Mouse (Mus musculus): ENCODE measurements around the gene Smpd1. TPM values are rescaled to one million over a fixed set of nuclear protein-coding genes. Genes with fewer than 3 reads are reported as not detected.

Gene Smpd1
- total and polyA plus RNA-seq, 3 experiments = 22.2 to 98.7 (median 32.3) TPM

GRCm38 (mm10) chr7:105602860-105603623 is 48.9 kb downstream of the Smpd1 start (continued):
- TF ChIP-seq CHD1 (IDR thresholded peaks at IDR 0.05; ENCODE audit: low read depth, low read length) (no peak), BHLHE40 (IDR thresholded peaks at IDR 0.05; ENCODE audit: borderline replicate concordance, low read depth, low read length) (no peak), GATA1 (IDR thresholded peaks at IDR 0.05; ENCODE audit: low read depth, low read length) (no peak), MAZ (IDR thresholded peaks at IDR 0.05; ENCODE audit: low read depth, low read length) (no peak), MXI1 (IDR thresholded peaks at IDR 0.05; ENCODE audit: low read depth, low read length) (no peak), GABPA (IDR thresholded peaks at IDR 0.05; ENCODE audit: low read depth, low read length) (no peak)

Other genes starting within 250 kb of the Smpd1 start
- gene Olfr689, start 243.2 kb upstream of the Smpd1 start, total RNA-seq (2012; rRNA removed) = not detected in 2 replicates
- gene Olfr689, start 243.2 kb upstream of the Smpd1 start, polyA plus RNA-seq (2012; ENCODE audit: insufficient read depth in 1 of 2, insufficient read length in 2 of 2, low read depth in 1 of 2, low replicate concordance in 2 of 2, missing spikeins in 1 of 2) = not detected
- not detected in 2 replicates for gene Olfr690, start 220.3 kb upstream of the Smpd1 start, total RNA-seq (2012; rRNA removed)
- gene Olfr690, start 220.3 kb upstream of the Smpd1 start, polyA plus RNA-seq (2012; ENCODE audit: insufficient read depth in 1 of 2, insufficient read length in 2 of 2, low read depth in 1 of 2, low replicate concordance in 2 of 2, missing spikeins in 1 of 2) = not detected
- not detected in 2 replicates for gene Olfr691, start 212.1 kb upstream of the Smpd1 start, total RNA-seq (2012; rRNA removed)
- gene Olfr691, start 212.1 kb upstream of the Smpd1 start, polyA plus RNA-seq (2012; ENCODE audit: insufficient read depth in 1 of 2, insufficient read length in 2 of 2, low read depth in 1 of 2, low replicate concordance in 2 of 2, missing spikeins in 1 of 2) = not detected
- not detected in 2 replicates for gene Olfr692, start 186.1 kb upstream of the Smpd1 start, total RNA-seq (2012; rRNA removed)
- gene Olfr692, start 186.1 kb upstream of the Smpd1 start, polyA plus RNA-seq (2012; ENCODE audit: insufficient read depth in 1 of 2, insufficient read length in 2 of 2, low read depth in 1 of 2, low replicate concordance in 2 of 2, missing spikeins in 1 of 2) = not detected
- gene Gm5901, start 179.3 kb upstream of the Smpd1 start, total RNA-seq (2012; rRNA removed) = 0.31 TPM in 1 of 2 replicates, not detected in the other
- gene Gm5901, start 179.3 kb upstream of the Smpd1 start, polyA plus RNA-seq (2012; ENCODE audit: insufficient read depth in 1 of 2, insufficient read length in 2 of 2, low read depth in 1 of 2, low replicate concordance in 2 of 2, missing spikeins in 1 of 2) = 1 to 10 TPM in 1 of 2 experiments, not detected in 1; 1.7 TPM
- 6.2 and 7.8 TPM in 2 replicates for gene Fam160a2, start 154.3 kb upstream of the Smpd1 start, total RNA-seq (2012; rRNA removed)
- 10 to 100 TPM in 1 of 2 experiments, not detected in 1; 17.7 TPM for gene Fam160a2, start 154.3 kb upstream of the Smpd1 start, polyA plus RNA-seq (2012; ENCODE audit: insufficient read depth in 1 of 2, insufficient read length in 2 of 2, low read depth in 1 of 2, low replicate concordance in 2 of 2, missing spikeins in 1 of 2)
- gene Cnga4, start 149.8 kb upstream of the Smpd1 start, total RNA-seq (2012; rRNA removed) = not detected in 2 replicates
- not detected for gene Cnga4, start 149.8 kb upstream of the Smpd1 start, polyA plus RNA-seq (2012; ENCODE audit: insufficient read depth in 1 of 2, insufficient read length in 2 of 2, low read depth in 1 of 2, low replicate concordance in 2 of 2, missing spikeins in 1 of 2)
- gene Cckbr, start 128.6 kb upstream of the Smpd1 start, total RNA-seq (2012; rRNA removed) = not detected in 2 replicates
- gene Cckbr, start 128.6 kb upstream of the Smpd1 start, polyA plus RNA-seq (2012; ENCODE audit: insufficient read depth in 1 of 2, insufficient read length in 2 of 2, low read depth in 1 of 2, low replicate concordance in 2 of 2, missing spikeins in 1 of 2) = not detected
- not detected in 2 replicates for gene Cavin3, start 72.1 kb upstream of the Smpd1 start, total RNA-seq (2012; rRNA removed)
- not detected for gene Cavin3, start 72.1 kb upstream of the Smpd1 start, polyA plus RNA-seq (2012; ENCODE audit: insufficient read depth in 1 of 2, insufficient read length in 2 of 2, low read depth in 1 of 2, low replicate concordance in 2 of 2, missing spikeins in 1 of 2)
- not detected in 2 replicates for gene Apbb1, start 27.3 kb downstream of the Smpd1 start, total RNA-seq (2012; rRNA removed)
- gene Apbb1, start 27.3 kb downstream of the Smpd1 start, polyA plus RNA-seq (2012; ENCODE audit: insufficient read depth in 1 of 2, insufficient read length in 2 of 2, low read depth in 1 of 2, low replicate concordance in 2 of 2, missing spikeins in 1 of 2) = under 1 TPM in 1 of 2 experiments, not detected in 1; 0.13 TPM
- gene Hpx, start 45.8 kb downstream of the Smpd1 start, total RNA-seq (2012; rRNA removed) = not detected in 2 replicates
- gene Hpx, start 45.8 kb downstream of the Smpd1 start, polyA plus RNA-seq (2012; ENCODE audit: insufficient read depth in 1 of 2, insufficient read length in 2 of 2, low read depth in 1 of 2, low replicate concordance in 2 of 2, missing spikeins in 1 of 2) = under 1 TPM in 1 of 2 experiments, not detected in 1; 0.14 TPM
- 7.0 and 7.5 TPM in 2 replicates for gene Trim3, start 79.2 kb downstream of the Smpd1 start, total RNA-seq (2012; rRNA removed)
- gene Trim3, start 79.2 kb downstream of the Smpd1 start, polyA plus RNA-seq (2012; ENCODE audit: insufficient read depth in 1 of 2, insufficient read length in 2 of 2, low read depth in 1 of 2, low replicate concordance in 2 of 2, missing spikeins in 1 of 2) = 10 to 100 TPM in 1 of 2 experiments, not detected in 1; 15.4 TPM
- 103 and 107 TPM in 2 replicates for gene Timm10b, start 85.7 kb downstream of the Smpd1 start, total RNA-seq (2012; rRNA removed)
- 100 to 1,000 TPM in 1 of 2 experiments, not detected in 1; 135 TPM for gene Timm10b, start 85.7 kb downstream of the Smpd1 start, polyA plus RNA-seq (2012; ENCODE audit: insufficient read depth in 1 of 2, insufficient read length in 2 of 2, low read depth in 1 of 2, low replicate concordance in 2 of 2, missing spikeins in 1 of 2)
- 75.6 and 78.4 TPM in 2 replicates for gene Arfip2, start 86.1 kb downstream of the Smpd1 start, total RNA-seq (2012; rRNA removed)
- gene Arfip2, start 86.1 kb downstream of the Smpd1 start, polyA plus RNA-seq (2012; ENCODE audit: insufficient read depth in 1 of 2, insufficient read length in 2 of 2, low read depth in 1 of 2, low replicate concordance in 2 of 2, missing spikeins in 1 of 2) = 100 to 1,000 TPM in 1 of 2 experiments, not detected in 1; 108 TPM
- 59.1 and 67.2 TPM in 2 replicates for gene Gm45799, start 86.2 kb downstream of the Smpd1 start, total RNA-seq (2012; rRNA removed)
- 100 to 1,000 TPM in 1 of 2 experiments, not detected in 1; 109 TPM for gene Gm45799, start 86.2 kb downstream of the Smpd1 start, polyA plus RNA-seq (2012; ENCODE audit: insufficient read depth in 1 of 2, insufficient read length in 2 of 2, low read depth in 1 of 2, low replicate concordance in 2 of 2, missing spikeins in 1 of 2)
- 1.5 and 1.7 TPM in 2 replicates for gene Dnhd1, start 96.5 kb downstream of the Smpd1 start, total RNA-seq (2012; rRNA removed)
- 1 to 10 TPM in 1 of 2 experiments, not detected in 1; 2.6 TPM for gene Dnhd1, start 96.5 kb downstream of the Smpd1 start, polyA plus RNA-seq (2012; ENCODE audit: insufficient read depth in 1 of 2, insufficient read length in 2 of 2, low read depth in 1 of 2, low replicate concordance in 2 of 2, missing spikeins in 1 of 2)
- 48.3 and 49.6 TPM in 2 replicates for gene Ilk, start 182.2 kb downstream of the Smpd1 start, total RNA-seq (2012; rRNA removed)
- 10 to 100 TPM in 1 of 2 experiments, not detected in 1; 76.9 TPM for gene Ilk, start 182.2 kb downstream of the Smpd1 start, polyA plus RNA-seq (2012; ENCODE audit: insufficient read depth in 1 of 2, insufficient read length in 2 of 2, low read depth in 1 of 2, low replicate concordance in 2 of 2, missing spikeins in 1 of 2)
- gene Rrp8, start 183.0 kb downstream of the Smpd1 start, total RNA-seq (2012; rRNA removed) = 43.7 and 54.2 TPM in 2 replicates
- gene Rrp8, start 183.0 kb downstream of the Smpd1 start, polyA plus RNA-seq (2012; ENCODE audit: insufficient read depth in 1 of 2, insufficient read length in 2 of 2, low read depth in 1 of 2, low replicate concordance in 2 of 2, missing spikeins in 1 of 2) = 10 to 100 TPM in 1 of 2 experiments, not detected in 1; 66.9 TPM
- gene Taf10, start 190.0 kb downstream of the Smpd1 start, total RNA-seq (2012; rRNA removed) = 233 and 253 TPM in 2 replicates
- gene Taf10, start 190.0 kb downstream of the Smpd1 start, polyA plus RNA-seq (2012; ENCODE audit: insufficient read depth in 1 of 2, insufficient read length in 2 of 2, low read depth in 1 of 2, low replicate concordance in 2 of 2, missing spikeins in 1 of 2) = 100 to 1,000 TPM in 1 of 2 experiments, not detected in 1; 350 TPM
- gene Tpp1, start 197.9 kb downstream of the Smpd1 start, total RNA-seq (2012; rRNA removed) = 17.5 and 17.6 TPM in 2 replicates
- gene Tpp1, start 197.9 kb downstream of the Smpd1 start, polyA plus RNA-seq (2012; ENCODE audit: insufficient read depth in 1 of 2, insufficient read length in 2 of 2, low read depth in 1 of 2, low replicate concordance in 2 of 2, missing spikeins in 1 of 2) = 10 to 100 TPM in 1 of 2 experiments, not detected in 1; 45.4 TPM
- gene Dchs1, start 233.3 kb downstream of the Smpd1 start, total RNA-seq (2012; rRNA removed) = 0.03 and 0.08 TPM in 2 replicates
- under 1 TPM in 1 of 2 experiments, not detected in 1; 0.11 TPM for gene Dchs1, start 233.3 kb downstream of the Smpd1 start, polyA plus RNA-seq (2012; ENCODE audit: insufficient read depth in 1 of 2, insufficient read length in 2 of 2, low read depth in 1 of 2, low replicate concordance in 2 of 2, missing spikeins in 1 of 2)

Data from MEL (cell line).